Mouse (Mus musculus) heart, embryonic 16.5 days (tissue): Measurements from ENCODE around the gene Plcb4. TPM values are rescaled to one million over a fixed set of nuclear protein-coding genes. Genes with fewer than 3 reads are reported as not detected.

Experiments used
- ATAC-seq: fragments of 200-750 bp; cut with Nextera tagmentation; replicated peaks from 2 replicates; pipeline ENCODE4 v1.8.0; 2017; ENCODE audit warnings: moderate number of reproducible peaks; ENCODE audit not compliant: insufficient read depth, low FRiP score; ENCODE audit errors: extremely low read depth
- H3K27ac ChIP-seq: fragments of 300-500 bp; sonication (generic); 2 replicates; pipeline ENCODE4 v1.5.1; 2014; ENCODE audit warnings: mild to moderate bottlenecking, low read length, control low read depth, moderate library complexity
- H3K27me3 ChIP-seq: fragments of 300-500 bp; sonication (generic); 2 replicates; pipeline ENCODE4 v1.6.1; 2014; ENCODE audit warnings: low read length, mixed read lengths; ENCODE audit not compliant: control insufficient read depth, insufficient read depth
- H3K36me3 ChIP-seq: fragments of 300-500 bp; sonication (generic); 2 replicates; pipeline ENCODE4 v1.6.1; 2014; ENCODE audit not compliant: control insufficient read depth, insufficient read depth
- H3K4me1 ChIP-seq: fragments of 300-500 bp; sonication (generic); 2 replicates; pipeline ENCODE4 v1.6.1; 2014; ENCODE audit warnings: low read length, mixed read lengths; ENCODE audit not compliant: control insufficient read depth, insufficient read depth
- H3K4me2 ChIP-seq: fragments of 300-500 bp; sonication (generic); 2 replicates; pipeline ENCODE4 v1.6.1; 2014; ENCODE audit warnings: low read depth, mild to moderate bottlenecking, control low read depth, low read length
- H3K4me3 ChIP-seq: fragments of 300-500 bp; sonication (generic); 2 replicates; pipeline ENCODE4 v1.5.1; 2014; ENCODE audit warnings: mild to moderate bottlenecking, control low read depth, low read length
- H3K9ac ChIP-seq: fragments of 300-500 bp; sonication (generic); 2 replicates; pipeline ENCODE4 v1.6.1; 2014; ENCODE audit warnings: low read length, control low read depth
- H3K9me3 ChIP-seq: fragments of 300-500 bp; sonication (generic); replicated peaks from 2 replicates; pipeline ENCODE4 v1.6.1; 2016; ENCODE audit warnings: low read length; ENCODE audit not compliant: control insufficient read depth
- WGBS: fragments of 180-500 bp; shearing (Covaris S2); extraction: QIAGEN DNeasy Blood & Tissue Kit; methylation state at CpG from one replicate; pipeline ENCODE4 v1.1.7; 2014; 5-methylcytosine and 5-hydroxymethylcytosine counted together
- polyA plus RNA-seq: library from polyadenylated mRNA; unstranded; fragments of >200 nt; fragmentation: Nextera tagmentation; extraction: Ambion mirVana; gene quantifications from 2 replicates; pipeline ENCODE4 v1.2.1, GENCODE M21; 2015

The Plcb4 gene
- polyA plus RNA-seq, 1 experiment from 2014 or later, result 31.9 TPM

DNA sequence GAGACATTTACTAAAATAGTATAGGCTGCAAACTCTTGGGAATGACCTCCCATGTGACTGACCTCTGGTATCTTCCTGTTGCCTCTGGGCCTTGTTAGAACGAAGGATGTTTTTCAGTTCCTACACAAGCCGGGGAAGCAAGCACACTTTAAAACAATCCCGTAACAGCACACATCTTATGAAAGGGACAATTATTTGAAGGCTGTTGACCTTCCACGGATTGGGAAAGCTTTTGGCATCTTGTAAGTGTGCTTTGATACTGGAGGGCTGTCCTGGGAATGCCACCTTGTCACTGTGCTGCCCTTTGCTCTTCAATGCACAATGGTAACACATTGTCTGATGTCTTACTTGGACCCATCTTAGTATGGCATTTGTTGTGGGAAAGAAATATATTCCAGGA is 208.0 kb downstream of the Plcb4 start:
- no peak for ATAC-seq
- WGBS, result 56% methylated on average over 4 of the region's 4 CpGs
- Histone ChIP-seq H3K27ac (no peak overlapping the region; the same call in 1 of the 2 replicates), H3K27me3 (no peaks in the 10 kb centered on the region), H3K4me1 (peaks cover 19% of the 10 kb centered on the region), H3K4me2 (no peak overlapping the region), H3K9ac (no peak overlapping the region), H3K36me3 (no peaks in the 10 kb centered on the region), H3K4me3 (no peak overlapping the region), H3K9me3 (no peaks in the 10 kb centered on the region)

DNA sequence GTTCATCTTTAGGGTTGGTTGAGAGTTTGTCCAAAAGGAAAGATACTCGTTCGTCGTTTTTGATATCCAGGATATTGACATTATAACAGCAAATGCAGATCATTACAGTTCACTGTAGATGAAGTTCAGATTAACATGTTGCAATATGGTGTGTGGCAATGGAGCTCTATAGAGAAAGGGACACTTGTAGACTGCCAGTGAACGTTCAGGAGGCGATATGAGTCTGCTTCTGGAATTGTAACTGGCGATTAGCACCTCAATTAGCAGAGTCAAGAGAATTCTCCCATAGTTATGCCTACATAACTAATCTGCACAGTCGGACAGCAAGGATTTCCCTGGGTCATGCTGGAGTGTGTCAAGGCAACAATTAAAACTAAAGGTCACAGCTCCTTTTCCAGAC is 210.8 kb downstream of the Plcb4 start:
- Histone ChIP-seq H3K4me2 (no peak overlapping the region), H3K36me3 (no peaks in the 10 kb centered on the region), H3K27me3 (no peaks in the 10 kb centered on the region), H3K9me3 (no peaks in the 10 kb centered on the region), H3K4me1 (peaks cover 5% of the 10 kb centered on the region; the same call in 1 of the 2 replicates), H3K4me3 (no peak overlapping the region), H3K27ac (no peak overlapping the region), H3K9ac (no peak overlapping the region)
- ATAC-seq, result no peak
- WGBS, result 74% methylated on average over 7 of the region's 7 CpGs

DNA sequence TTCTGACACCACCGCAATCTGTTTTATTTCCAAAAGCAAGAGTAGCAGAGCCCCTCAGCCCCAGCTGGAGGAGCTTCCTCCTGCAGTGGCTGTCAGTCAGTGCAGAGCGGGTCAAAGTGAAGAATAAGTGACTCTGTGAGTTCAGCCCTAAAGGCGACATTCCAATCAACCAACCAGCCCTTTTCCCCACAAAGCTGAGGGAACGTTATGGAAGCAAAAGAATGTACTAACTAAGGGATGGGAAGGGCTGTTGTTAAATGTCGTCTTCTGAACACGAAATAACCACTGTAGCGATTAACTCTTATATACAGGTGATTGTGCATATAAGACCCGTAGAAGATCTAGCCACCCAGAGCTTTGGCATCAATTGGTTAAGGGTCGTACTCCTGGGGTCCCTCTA is 214.3 kb downstream of the Plcb4 start:
- H3K9me3 ChIP-seq, result no peaks in the 10 kb centered on the region
- ATAC-seq, result no peak
- no peaks in the 10 kb centered on the region for H3K27me3 ChIP-seq
- no peaks in the 10 kb centered on the region for H3K4me1 ChIP-seq
- no peaks in the 10 kb centered on the region for H3K36me3 ChIP-seq
- H3K27ac ChIP-seq, result no peak overlapping the region
- H3K4me2 ChIP-seq, result no peak overlapping the region
- WGBS, result 88% methylated on average over 9 of the region's 9 CpGs
- no peak overlapping the region for H3K4me3 ChIP-seq
- H3K9ac ChIP-seq, result no peak overlapping the region

DNA sequence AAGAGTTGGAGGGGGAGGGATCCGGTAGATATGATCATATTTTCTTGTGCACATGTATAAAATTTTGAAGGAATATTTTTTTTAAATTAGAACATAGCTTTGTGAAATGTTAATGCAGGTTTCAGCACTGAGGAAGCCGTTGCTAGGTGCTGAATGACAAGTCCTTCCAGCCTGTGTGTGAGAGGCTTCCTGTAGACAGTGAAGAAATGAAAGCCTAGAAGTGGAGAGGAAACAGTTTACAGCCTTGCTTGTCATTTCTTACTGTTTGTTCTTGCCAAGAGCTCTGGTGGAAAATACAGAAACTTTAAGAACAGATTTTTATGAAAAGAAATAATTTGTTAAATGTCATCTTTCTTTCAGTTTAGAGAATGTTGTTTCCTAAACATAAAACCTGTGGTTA is 214.9 kb downstream of the Plcb4 start:
- H3K27me3 ChIP-seq, result no peaks in the 10 kb centered on the region
- no peaks in the 10 kb centered on the region for H3K4me1 ChIP-seq
- no peak overlapping the region for H3K4me3 ChIP-seq
- WGBS, result 61% methylated on average over 2 of the region's 2 CpGs
- no peak overlapping the region for H3K27ac ChIP-seq
- H3K36me3 ChIP-seq, result no peaks in the 10 kb centered on the region
- H3K4me2 ChIP-seq, result no peak overlapping the region
- no peak overlapping the region for H3K9ac ChIP-seq
- no peak for ATAC-seq
- H3K9me3 ChIP-seq, result no peaks in the 10 kb centered on the region

DNA sequence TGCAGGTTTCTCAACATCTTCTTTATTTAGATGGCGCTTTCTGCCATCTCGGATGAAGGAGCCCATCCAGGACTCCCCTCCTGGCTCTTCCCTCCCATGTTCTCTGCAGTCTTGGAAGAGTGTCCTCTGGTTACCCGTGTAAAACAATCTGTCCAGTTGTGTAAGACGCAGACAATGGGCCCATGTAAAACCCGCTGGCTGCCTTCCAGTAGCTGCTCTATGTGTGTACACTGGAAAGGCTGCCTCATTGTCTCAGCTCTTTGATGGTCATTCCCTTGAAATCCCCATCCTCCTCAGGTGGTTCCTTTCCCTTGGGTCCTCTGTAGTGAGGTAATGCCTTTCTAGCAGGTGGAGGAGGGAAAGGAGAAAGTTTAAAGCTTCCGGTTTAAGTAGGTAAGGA is 216.7 kb downstream of the Plcb4 start:
- no peak overlapping the region for H3K4me3 ChIP-seq

DNA sequence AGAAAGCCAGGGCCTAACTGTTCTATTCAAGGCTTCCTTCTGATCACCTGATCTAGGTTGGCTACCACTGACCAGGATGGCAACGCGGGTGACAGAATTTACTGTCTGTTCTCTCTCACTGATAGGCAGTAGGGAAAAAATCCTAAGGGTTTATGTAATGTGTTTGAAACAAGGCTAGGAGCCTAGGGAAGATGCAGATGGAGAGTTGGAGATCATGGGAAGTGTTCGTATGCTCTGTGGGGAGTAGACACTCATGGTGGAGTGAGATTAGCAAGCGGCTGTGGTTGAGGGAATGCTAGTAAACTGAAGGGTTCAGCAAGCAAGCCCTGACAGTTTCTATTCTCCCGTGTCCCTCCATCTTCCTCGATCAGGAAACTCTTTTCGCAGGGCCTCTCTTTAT is 220.5 kb downstream of the Plcb4 start:
- no peaks in the 10 kb centered on the region for H3K27me3 ChIP-seq
- H3K9me3 ChIP-seq, result no peaks in the 10 kb centered on the region
- ATAC-seq, result no peak
- 0 out of 2 replicates have a peak overlapping the region, but pooled peaks have one; percentile 6 for H3K27ac ChIP-seq
- H3K4me1 ChIP-seq, result peaks cover 8% of the 10 kb centered on the region; the same call in 1 of the 2 replicates
- H3K4me2 ChIP-seq, result no peak overlapping the region
- H3K4me3 ChIP-seq, result no peak overlapping the region
- WGBS, result 82% methylated on average over 7 of the region's 7 CpGs
- no peaks in the 10 kb centered on the region for H3K36me3 ChIP-seq
- no peak overlapping the region for H3K9ac ChIP-seq

More for the DNA sequence above, 216.7 kb downstream of the Plcb4 start:
- H3K4me1 ChIP-seq, result peaks cover 8% of the 10 kb centered on the region; the same call in 1 of the 2 replicates
- no peaks in the 10 kb centered on the region for H3K27me3 ChIP-seq
- no peaks in the 10 kb centered on the region for H3K9me3 ChIP-seq
- H3K9ac ChIP-seq, result no peak overlapping the region
- no peak overlapping the region for H3K27ac ChIP-seq
- no peak for ATAC-seq
- H3K4me2 ChIP-seq, result no peak overlapping the region
- no peaks in the 10 kb centered on the region for H3K36me3 ChIP-seq
- 76% methylated on average over 6 of the region's 6 CpGs for WGBS

DNA sequence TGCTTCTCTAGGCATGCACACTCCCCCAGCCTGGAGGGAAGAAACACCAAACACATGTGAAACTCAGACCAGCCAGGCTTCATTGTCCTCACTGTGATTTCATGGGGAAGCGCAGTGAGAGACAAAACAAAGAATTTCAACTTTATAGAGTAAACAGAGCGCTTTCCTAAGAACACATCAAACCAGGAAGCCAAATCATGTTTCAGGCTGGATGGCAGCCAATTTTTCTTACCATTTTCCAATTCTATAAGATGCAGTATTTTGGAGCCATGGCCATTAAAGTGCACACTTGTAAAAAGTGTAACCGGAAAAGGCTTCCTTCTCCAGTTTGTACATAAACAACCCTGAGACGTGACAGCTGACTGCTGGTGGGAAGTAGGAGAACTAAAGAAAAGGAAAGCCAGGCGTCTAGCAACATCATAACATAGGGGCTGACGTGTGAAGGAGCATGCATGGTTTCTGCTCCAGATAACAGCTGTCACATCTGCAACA is 221.5 kb downstream of the Plcb4 start:
- Histone ChIP-seq H3K4me1 (peaks cover 9% of the 10 kb centered on the region), H3K4me2 (no peak overlapping the region), H3K27me3 (no peaks in the 10 kb centered on the region), H3K9ac (no peak overlapping the region), H3K9me3 (no peaks in the 10 kb centered on the region), H3K27ac (peak overlapping the region; percentile 55), H3K4me3 (no peak overlapping the region), H3K36me3 (no peaks in the 10 kb centered on the region)
- WGBS, result 38% methylated on average over 6 of the region's 6 CpGs
- ATAC-seq, result peak; percentile 43; the same call in 1 of the 2 replicates

DNA sequence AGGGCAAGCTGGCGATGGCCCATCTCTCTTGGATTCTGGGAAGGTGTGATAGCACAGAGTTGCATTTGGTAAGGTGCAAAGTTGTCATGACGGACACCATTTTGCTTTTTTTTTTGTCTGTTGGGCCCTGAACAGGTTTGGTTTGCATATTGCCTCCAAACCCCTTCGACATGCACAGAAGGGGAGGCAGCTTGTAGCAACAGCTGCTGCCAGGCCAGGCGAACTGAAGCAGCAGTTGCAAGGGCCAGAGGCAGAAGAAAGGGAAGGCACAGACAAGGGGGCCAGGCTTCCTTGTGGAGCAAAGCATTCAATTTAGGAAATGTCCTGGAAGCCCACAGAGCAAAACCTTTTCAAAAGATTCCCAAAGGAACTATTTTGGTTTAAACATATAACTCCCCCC is 224.5 kb downstream of the Plcb4 start:
- 92% methylated on average over 4 of the region's 4 CpGs for WGBS
- Histone ChIP-seq H3K27ac (no peak overlapping the region), H3K4me1 (peaks cover 23% of the 10 kb centered on the region), H3K9ac (no peak overlapping the region), H3K27me3 (no peaks in the 10 kb centered on the region), H3K9me3 (no peaks in the 10 kb centered on the region), H3K4me2 (no peak overlapping the region), H3K36me3 (no peaks in the 10 kb centered on the region), H3K4me3 (no peak overlapping the region)
- no peak for ATAC-seq

DNA sequence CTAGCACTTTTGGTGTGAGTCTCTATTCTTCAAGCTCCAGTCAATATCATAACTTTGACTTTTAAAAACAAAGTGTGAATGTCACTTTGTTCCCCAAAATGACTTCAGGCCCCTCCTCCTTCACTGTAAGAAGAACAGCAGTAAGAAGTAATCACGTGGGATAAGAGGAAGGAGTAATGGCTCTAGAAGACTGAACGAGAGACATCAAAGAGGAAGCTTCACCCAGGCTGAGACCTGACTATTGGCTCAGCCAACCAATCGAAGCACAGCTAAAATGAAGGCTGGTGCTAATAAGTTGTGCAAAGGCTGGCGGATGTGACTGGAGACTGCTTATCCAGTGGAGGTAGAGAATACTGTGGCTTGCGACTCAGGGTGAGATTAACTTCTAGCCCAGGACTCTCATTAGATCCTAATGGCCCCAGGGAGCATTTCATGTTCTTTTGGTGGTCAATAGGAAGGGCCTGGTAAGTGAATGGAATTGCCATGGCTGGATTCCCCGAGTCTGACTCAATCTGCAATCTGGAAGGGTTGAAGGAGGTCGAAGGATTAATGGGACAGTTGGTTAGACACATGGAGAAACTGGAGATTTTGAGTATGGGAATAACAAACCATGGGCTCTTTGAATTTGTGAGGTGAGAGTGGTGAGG is 225.8 kb downstream of the Plcb4 start:
- no peak overlapping the region for H3K4me3 ChIP-seq
- 84% methylated on average over 7 of the region's 7 CpGs for WGBS
- H3K36me3 ChIP-seq, result no peaks in the 10 kb centered on the region
- ATAC-seq, result no peak
- H3K27me3 ChIP-seq, result no peaks in the 10 kb centered on the region
- H3K4me1 ChIP-seq, result peaks cover 24% of the 10 kb centered on the region
- no peak overlapping the region for H3K9ac ChIP-seq
- H3K4me2 ChIP-seq, result no peak overlapping the region
- H3K27ac ChIP-seq, result no peak overlapping the region
- H3K9me3 ChIP-seq, result no peaks in the 10 kb centered on the region
